In the genomic region with DNA sequence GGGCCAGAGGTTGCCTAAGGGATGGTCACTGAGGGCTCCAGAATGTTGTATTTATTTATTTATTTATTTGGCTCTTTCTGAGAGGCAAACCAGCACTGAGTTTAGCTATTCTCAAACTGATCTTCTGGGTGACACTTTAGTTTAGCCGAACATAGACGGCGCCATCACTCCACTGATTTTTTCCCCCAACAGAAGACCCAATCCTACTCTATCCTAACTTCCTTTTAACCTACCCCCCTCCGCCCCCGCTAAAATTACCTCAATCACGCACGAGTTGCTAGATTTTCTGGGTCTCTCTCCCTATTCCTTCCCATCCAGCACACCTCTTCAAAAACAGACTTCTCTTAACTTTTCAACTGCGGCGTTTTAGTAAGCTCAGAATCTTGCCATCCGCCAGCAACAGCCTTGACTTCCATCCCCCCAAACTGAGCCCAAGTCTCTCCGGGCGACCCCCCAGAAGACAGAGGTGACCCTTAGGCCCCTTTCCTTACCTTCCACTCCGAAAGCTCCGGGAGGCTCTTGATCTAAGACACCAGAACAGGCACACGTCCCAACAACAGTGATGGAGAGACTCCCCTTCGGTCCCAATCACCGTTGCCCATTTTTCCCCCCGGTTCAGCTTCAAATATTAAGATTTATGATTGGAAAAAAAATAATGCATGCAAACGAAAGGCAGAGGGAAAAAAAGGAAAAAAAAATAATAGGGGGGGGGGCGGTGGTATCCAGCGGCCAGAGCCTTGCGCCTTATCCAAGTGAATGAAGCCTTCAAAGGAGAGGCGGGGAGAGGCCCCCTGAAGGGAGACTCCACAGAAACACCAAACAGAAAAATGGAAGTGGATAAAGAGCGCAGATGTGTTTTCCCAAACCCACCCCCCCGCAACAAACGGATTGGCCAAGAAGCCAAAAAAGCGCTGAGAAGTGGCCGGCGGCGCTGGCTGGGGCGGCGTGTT, we compare ENCODE assay signal across 7 mouse cellular contexts. TPM values are rescaled to one million over a fixed set of nuclear protein-coding genes. Genes with fewer than 3 reads are reported as not detected.
DNase-seq lines count a peak whose midpoint lies in the region; ATAC-seq lines count a peak whose summit lies in the region.

A gene (minus strand): TSS at position 737 of the 950 bp plus-strand sequence.

- H3K9me3 ChIP-seq in megakaryocyte, embryonic 14.5 days, result no peaks in the 10 kb centered on the region
- no peaks in the 10 kb centered on the region for H3K9me3 ChIP-seq in forebrain, embryonic 11.5 days (ENCODE audit: control insufficient read depth, low read length)
- H3K9me3 ChIP-seq in neural tube, embryonic 11.5 days (ENCODE audit: control insufficient read depth, low read length), result no peaks in the 10 kb centered on the region

- H3K4me2 ChIP-seq in forebrain, embryonic 11.5 days (ENCODE audit: low read depth, low read length, severe bottlenecking), result peak within 1 kb of the TSS; percentile 68
- peak within 1 kb of the TSS; percentile 58 for H3K4me2 ChIP-seq in neural tube, embryonic 11.5 days (ENCODE audit: low read depth)

- H3K4me3 ChIP-seq in megakaryocyte, embryonic 14.5 days (replicated peaks), result peak within 1 kb of the TSS; percentile 78
- peak within 1 kb of the TSS; percentile 58 for H3K4me3 ChIP-seq in forebrain, embryonic 11.5 days (ENCODE audit: low read depth, low read length)
- H3K4me3 ChIP-seq in neural tube, embryonic 11.5 days (ENCODE audit: low read depth, low read length), result peak within 1 kb of the TSS; percentile 45

- ATAC-seq in megakaryocyte, adult 5-6 weeks (ENCODE audit: poor library complexity, severe bottlenecking), result no peak
- peak; percentile 53 for ATAC-seq in forebrain, embryonic 11.5 days (replicated peaks; ENCODE audit: low FRiP score)
- ATAC-seq in neural tube, embryonic 11.5 days (ENCODE audit: insufficient read depth, low FRiP score, low TSS enrichment), result peak; percentile 54

- WGBS in forebrain, embryonic 11.5 days, result under 1% methylated on average over 32 of the region's 32 CpGs
- 1% methylated on average over 31 of the region's 32 CpGs for WGBS in neural tube, embryonic 11.5 days

- H3K9ac ChIP-seq in forebrain, embryonic 11.5 days (ENCODE audit: low read length), result peak within 1 kb of the TSS; percentile 74
- H3K9ac ChIP-seq in neural tube, embryonic 11.5 days (ENCODE audit: low read length), result peak within 1 kb of the TSS; percentile 58

- peaks cover 28% of the 10 kb centered on the region for H3K27me3 ChIP-seq in megakaryocyte, embryonic 14.5 days (replicated peaks)
- H3K27me3 ChIP-seq in forebrain, embryonic 11.5 days (ENCODE audit: control insufficient read depth, insufficient read depth, low read length), result no peaks in the 10 kb centered on the region
- no peaks in the 10 kb centered on the region for H3K27me3 ChIP-seq in neural tube, embryonic 11.5 days (ENCODE audit: control insufficient read depth, insufficient read depth, low read length)

- H3K4me1 ChIP-seq in megakaryocyte, embryonic 14.5 days, result peaks cover 7% of the 10 kb centered on the region; the same call in 1 of the 2 replicates
- H3K4me1 ChIP-seq in forebrain, embryonic 11.5 days (replicated peaks; ENCODE audit: control insufficient read depth, insufficient read depth, low read length), result peaks cover 5% of the 10 kb centered on the region; the same call in 1 of the 2 replicates
- H3K4me1 ChIP-seq in neural tube, embryonic 11.5 days (ENCODE audit: control insufficient read depth, insufficient read depth, low read length), result peaks cover 6% of the 10 kb centered on the region

- H3K36me3 ChIP-seq in megakaryocyte, embryonic 14.5 days (replicated peaks; ENCODE audit: low read length), result no peaks in the 10 kb centered on the region
- no peaks in the 10 kb centered on the region for H3K36me3 ChIP-seq in forebrain, embryonic 11.5 days (ENCODE audit: control insufficient read depth, insufficient read depth, low read length)
- no peaks in the 10 kb centered on the region for H3K36me3 ChIP-seq in neural tube, embryonic 11.5 days (ENCODE audit: control insufficient read depth, insufficient read depth, low read length)

- DNase-seq in forebrain, embryonic 11.5 days (ENCODE audit: low spot score), result peak; percentile 53
- peak in 1 of 2 experiments; percentile 35 for DNase-seq in layer of hippocampus, postnatal 36 days
- peak; percentile 24 for DNase-seq in neural tube, embryonic 11.5 days (ENCODE audit: low spot score)
- DNase-seq in spleen, adult 18-20 months, result no peak
- DNase-seq in thymus, postnatal 25 days, result no peak

- peak within 1 kb of the TSS; percentile 89 for H3K27ac ChIP-seq in forebrain, embryonic 11.5 days (ENCODE audit: low read depth, low read length)
- H3K27ac ChIP-seq in neural tube, embryonic 11.5 days (ENCODE audit: low read depth, low read length), result peak within 1 kb of the TSS; percentile 82

RNA-seq across cellular contexts. Expression of the gene that starts here (rescaled TPM):
- polyA plus RNA-seq in megakaryocyte, embryonic 14.5 days (2012; ENCODE audit: insufficient read depth, low replicate concordance), result not detected in 2 replicates
- not detected in 2 replicates for total RNA-seq in megakaryocyte, adult 5-6 weeks (2015)
- total RNA-seq in megakaryocyte, adult 5-6 weeks (2017), result not detected in 2 replicates
- 9.3 and 9.5 TPM in 2 replicates for polyA plus RNA-seq in forebrain, embryonic 11.5 days (2014; fragmentation: Nextera tagmentation; extraction: Ambion mirVana)
- total RNA-seq in layer of hippocampus, postnatal 36 days (2021), result 100 to 1,000 TPM; 106 to 113 TPM
- polyA plus RNA-seq in neural tube, embryonic 11.5 days (2014; fragmentation: Nextera tagmentation; extraction: Ambion mirVana), result 10.0 and 12.1 TPM in 2 replicates

Comparison
In these comparisons a context has a peak if more than half of its experiments do, and no peak if none do; other contexts are left out.
1. RNA of the gene that starts here (total RNA-seq): 106 to 113 TPM in layer of hippocampus, postnatal 36 days; not detected in megakaryocyte, adult 5-6 weeks; every median in the first group is over 100 times any median in the second.
2. RNA of the gene that starts here (polyA plus RNA-seq): 10.0 to 12.1 TPM in neural tube, embryonic 11.5 days and 9.3 to 9.5 TPM in forebrain, embryonic 11.5 days; not detected in megakaryocyte, embryonic 14.5 days; every median in the first group is over 10 times any median in the second.
3. DNase-seq: peak in forebrain, embryonic 11.5 days (single experiment) and neural tube, embryonic 11.5 days (single experiment); none in spleen, adult 18-20 months (0 of 2) and thymus, postnatal 25 days (single experiment).
4. Peak in every context shown above with its lines, with median percentiles within 50 percentile points of each other: H3K4me3 ChIP-seq.